Mouse (Mus musculus) heart, adult 18-20 months (tissue): Measurements from ENCODE around the gene Chrna3. TPM values are rescaled to one million over a fixed set of nuclear protein-coding genes. Genes with fewer than 3 reads are reported as not detected.

Source experiments
- DNase-seq, 2 experiments: peaks; one replicate each; pipeline ENCODE4 v3.0.0; 2021 to 2022; ENCODE audit warnings: mixed read lengths in 1 of 2
- long read RNA-seq, 2 experiments: library from polyadenylated mRNA; stranded (forward); transcript quantifications; one replicate each; pipeline ENCODE4 v2.0.0; 2021
- total RNA-seq, 2 experiments: library from RNA; stranded (reverse); gene quantifications; 2 replicates each; pipeline ENCODE4 v1.2.3; 2021

Chrna3 gene
- total RNA-seq = not detected
- long read RNA-seq, experiment 1 = 0 reads
- long read RNA-seq, experiment 2 = 0 reads

- no peak for DNase-seq
These were observed at the start of gene Chrna3 for GRCm38 (mm10) chr9:55026275-55026663. Chrna3 (minus strand) TSS chr9:55026562.

- no peak for DNase-seq
These were observed 41.6 kb upstream of the Chrna3 start for GRCm38 (mm10) chr9:55067965-55068265.

GRCm38 (mm10) chr9:55067260-55067964, 41.0 kb upstream of the Chrna3 start:
- DNase-seq = no peak

GRCm38 (mm10) chr9:55065241-55065640, 38.9 kb upstream of the Chrna3 start:
- no peak for DNase-seq

- DNase-seq = no peak
These were observed 31.7 kb upstream of the Chrna3 start for GRCm38 (mm10) chr9:55058067-55058466.

- no peak for DNase-seq
These were observed 29.1 kb upstream of the Chrna3 start for GRCm38 (mm10) chr9:55055386-55055930.

GRCm38 (mm10) chr9:55048211-55048880, 22.0 kb upstream of the Chrna3 start, which contains the start of gene Chrnb4:
Chrnb4 (minus strand) TSS chr9:55048779.
- DNase-seq = peak in 1 of 2 experiments; percentile 4

- DNase-seq = no peak
These were observed 20.4 kb upstream of the Chrna3 start for GRCm38 (mm10) chr9:55046764-55047163.

- no peak for DNase-seq
These were observed 18.6 kb upstream of the Chrna3 start for GRCm38 (mm10) chr9:55045001-55045400.

- no peak for DNase-seq
These were observed 17.3 kb upstream of the Chrna3 start for GRCm38 (mm10) chr9:55043688-55044087.

- no peak for DNase-seq
These were observed 15.0 kb upstream of the Chrna3 start for GRCm38 (mm10) chr9:55041389-55041788.

- DNase-seq = no peak
These were observed 13.6 kb upstream of the Chrna3 start for GRCm38 (mm10) chr9:55039983-55040382.

GRCm38 (mm10) chr9:55038948-55039347, 12.6 kb upstream of the Chrna3 start:
- DNase-seq = no peak

- DNase-seq = no peak
These were observed 5.2 kb upstream of the Chrna3 start for GRCm38 (mm10) chr9:55031435-55032167.

GRCm38 (mm10) chr9:55025534-55026274, 658 bp downstream of the Chrna3 start:
- no peak for DNase-seq

GRCm38 (mm10) chr9:55023902-55024583, 2.3 kb downstream of the Chrna3 start:
- peak; percentile 64 to 93 for DNase-seq

- no peak for DNase-seq
These were observed 3.0 kb downstream of the Chrna3 start for GRCm38 (mm10) chr9:55023326-55023725.

GRCm38 (mm10) chr9:55016926-55017325, 9.4 kb downstream of the Chrna3 start:
- DNase-seq = no peak

GRCm38 (mm10) chr9:55010588-55011350, 15.6 kb downstream of the Chrna3 start:
- DNase-seq = no peak

- no peak for DNase-seq
These were observed 16.7 kb downstream of the Chrna3 start for GRCm38 (mm10) chr9:55009692-55010091.

- DNase-seq = no peak
These were observed 22.8 kb downstream of the Chrna3 start for GRCm38 (mm10) chr9:55003609-55004008.
